Mouse (Mus musculus): ENCODE data around the gene Tnrc6c.

DNA sequence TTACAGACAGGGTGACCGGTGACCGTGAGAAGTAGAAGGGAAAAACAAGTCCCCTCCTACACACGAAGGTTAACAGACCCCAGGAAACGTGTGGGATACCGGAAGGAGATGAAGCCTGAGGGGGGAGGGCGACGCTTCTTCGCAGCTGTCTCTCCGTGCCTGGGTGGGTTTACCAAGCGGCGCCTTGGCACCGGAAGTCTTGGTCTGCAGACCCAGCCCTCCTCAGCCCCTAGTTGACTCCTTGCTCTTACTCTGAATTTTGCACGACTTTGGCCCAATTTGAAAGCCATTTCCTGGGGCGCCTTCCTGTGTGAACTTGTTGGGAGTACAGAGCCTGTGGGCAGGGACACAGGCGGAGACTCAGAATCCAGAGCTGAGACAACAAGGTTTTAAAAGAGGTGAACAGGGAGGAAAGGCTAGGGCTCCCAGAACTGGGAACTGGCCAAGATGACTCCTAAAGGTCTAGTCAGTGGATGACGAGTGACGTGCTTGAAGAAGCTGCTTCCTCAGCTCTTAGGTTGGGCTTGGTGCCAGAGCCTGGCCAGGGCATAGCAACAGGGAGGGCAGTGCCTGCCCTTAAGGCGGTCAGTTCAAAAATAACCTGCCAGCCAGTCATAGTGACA is 127.2 kb downstream of the Tnrc6c start:
- TF ChIP-seq POLR2A (IDR thresholded peaks at IDR 0.05; ENCODE audit: low read depth, low read length) (peak; percentile 26; the same call in 1 of the 2 replicates), CTCF (IDR thresholded peaks at IDR 0.05; ENCODE audit: extremely low read depth, insufficient read length, insufficient replicate concordance, low read depth, low read length) (no peak)

All from small intestine, adult 2 months (tissue).